Mouse (Mus musculus): ENCODE data around the gene Rarres2.
A peak's percentile ranks its signal among the peaks of the same experiment; 100 is the strongest.

Gene Rarres2

DNA sequence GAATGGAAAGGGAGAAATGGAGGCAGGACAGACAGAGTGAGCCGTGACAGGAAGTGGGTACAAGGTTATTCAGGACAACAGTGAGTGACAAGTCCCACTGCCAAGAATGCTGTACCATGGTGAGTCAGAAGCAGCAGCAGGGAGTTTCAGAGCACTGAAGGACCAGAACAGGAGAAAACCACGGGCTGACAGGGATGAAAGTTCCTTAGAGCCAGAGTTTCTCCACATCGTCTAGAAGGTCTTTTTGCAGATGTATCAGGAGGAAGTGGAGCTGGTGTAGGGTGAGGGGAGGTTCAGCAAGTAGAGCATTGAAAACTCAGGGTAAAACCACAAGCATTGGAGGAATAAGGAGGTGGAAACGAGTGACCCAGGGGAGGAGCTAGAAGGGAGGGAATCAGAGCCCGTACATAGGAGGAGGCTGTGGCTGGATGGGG lies 6.6 kb upstream of the Rarres2 start:
- DNase-seq (ENCODE audit: low spot score): no peak

DNA sequence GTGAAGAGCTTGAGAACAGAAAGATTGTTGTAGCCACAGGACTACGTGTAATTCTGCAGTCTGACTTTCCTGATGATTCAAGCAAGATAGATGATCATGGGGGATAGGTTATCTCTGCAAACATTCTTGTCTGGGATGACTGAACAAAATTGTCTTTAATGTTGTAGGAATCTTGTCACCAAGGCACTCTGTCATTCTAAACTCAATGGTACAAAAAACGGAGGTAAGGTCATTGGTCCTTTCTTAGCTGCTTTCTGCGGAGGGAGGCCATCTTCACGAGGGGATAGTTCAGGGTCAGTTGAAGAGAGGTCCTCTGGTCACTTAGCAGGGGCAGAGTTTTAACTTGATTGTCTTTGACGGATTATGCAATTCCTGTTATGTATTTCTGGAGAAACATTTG lies 6.1 kb upstream of the Rarres2 start:
- no peak for DNase-seq (ENCODE audit: low spot score)

DNA sequence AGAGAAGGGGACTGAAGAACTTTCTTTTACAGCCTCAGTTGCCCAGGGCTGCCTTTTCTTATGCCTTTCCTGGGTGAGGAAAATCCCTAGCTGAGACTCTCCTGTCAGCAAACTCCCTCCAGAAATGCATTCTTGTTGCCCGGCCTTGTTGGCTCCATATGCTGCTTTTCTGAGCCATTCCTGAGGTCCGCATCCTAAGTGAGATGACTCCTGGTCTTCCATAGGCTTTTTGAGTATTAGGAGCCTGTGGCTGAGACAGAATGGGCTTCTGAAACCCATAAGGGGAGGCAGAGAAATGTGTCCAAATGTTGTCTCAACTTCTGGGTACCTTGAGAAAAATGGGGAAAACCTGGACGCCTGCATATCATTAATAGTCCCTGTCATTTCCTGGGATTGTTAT lies 1.4 kb upstream of the Rarres2 start:
- DNase-seq (ENCODE audit: low spot score): no peak

DNA sequence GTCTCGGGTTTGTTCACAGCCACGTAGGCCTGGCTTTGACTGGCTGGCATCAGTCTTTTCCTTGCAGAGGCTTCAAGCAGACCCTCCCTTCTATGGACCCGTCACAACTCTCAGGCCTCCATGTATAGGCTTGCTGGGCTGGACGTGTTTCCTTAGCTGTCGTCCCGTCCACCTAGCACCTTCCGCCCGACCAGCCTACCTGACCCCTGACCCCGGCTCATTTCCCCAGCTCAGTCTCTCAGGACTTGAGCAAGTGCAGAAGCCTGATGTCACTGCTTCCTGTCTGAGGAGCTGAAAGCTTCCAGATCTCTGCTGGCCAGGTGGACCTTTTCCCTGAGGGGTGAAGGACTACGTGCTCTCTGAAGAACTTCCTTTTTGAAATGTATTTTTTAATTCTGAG lies 691 bp upstream of the Rarres2 start:
- DNase-seq (ENCODE audit: low spot score): no peak

DNA sequence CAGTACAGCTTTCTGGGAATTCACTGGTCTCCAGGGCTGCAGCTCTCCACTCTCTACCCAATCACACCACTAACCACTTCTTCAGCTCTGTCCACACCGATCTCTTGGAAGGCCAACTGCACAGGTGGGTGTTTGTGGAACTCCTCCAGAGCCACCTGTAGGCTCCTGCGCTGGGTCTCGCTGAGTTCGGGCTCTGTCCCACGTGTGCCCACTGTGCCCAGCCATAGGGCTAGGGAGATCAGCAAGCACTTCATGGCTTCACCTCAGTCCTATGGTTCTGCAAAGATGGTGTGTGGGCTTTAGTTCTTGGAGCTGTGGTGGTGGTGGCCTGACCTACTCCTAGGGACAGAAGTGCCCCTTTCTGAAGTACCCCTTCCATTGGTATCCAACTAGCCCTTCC lies 575 bp downstream of the Rarres2 start:
- no peak for DNase-seq (ENCODE audit: low spot score)

DNA sequence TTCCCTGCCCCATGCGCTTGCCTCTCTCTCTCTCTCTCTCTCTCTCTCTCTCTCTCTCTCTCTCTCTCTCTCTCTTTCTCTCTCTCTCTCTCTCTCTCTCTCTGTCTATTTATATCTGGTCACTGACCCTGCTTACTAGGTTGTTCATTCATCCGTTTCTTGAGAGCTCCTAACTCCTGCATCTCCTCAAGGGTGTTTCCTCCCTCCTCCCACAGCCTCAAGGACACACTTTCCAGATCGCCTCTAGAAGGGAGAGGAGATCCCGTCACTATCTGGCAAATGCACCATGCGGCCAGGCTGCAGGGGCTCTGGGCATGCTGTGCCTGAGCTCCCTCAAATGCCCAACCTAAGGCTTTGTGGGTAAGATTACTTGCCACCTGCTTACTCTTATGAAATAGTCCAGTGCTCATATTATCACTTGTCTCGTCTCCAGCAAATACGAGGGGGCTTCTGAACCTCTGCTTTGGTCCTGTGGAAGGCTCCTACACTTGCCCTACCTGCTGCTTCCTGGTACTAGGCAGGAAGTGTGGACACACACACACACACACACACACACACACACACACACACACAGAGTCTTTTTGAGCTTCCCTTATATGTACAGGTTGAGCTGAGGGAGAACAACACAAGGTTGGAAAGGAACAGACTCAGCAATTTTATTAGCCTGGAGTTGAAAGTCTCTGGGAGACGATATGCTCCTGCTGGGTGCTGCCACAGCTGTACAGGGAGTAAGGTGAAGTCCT lies 3.4 kb downstream of the Rarres2 start:
- DNase-seq (ENCODE audit: low spot score): no peak

DNA sequence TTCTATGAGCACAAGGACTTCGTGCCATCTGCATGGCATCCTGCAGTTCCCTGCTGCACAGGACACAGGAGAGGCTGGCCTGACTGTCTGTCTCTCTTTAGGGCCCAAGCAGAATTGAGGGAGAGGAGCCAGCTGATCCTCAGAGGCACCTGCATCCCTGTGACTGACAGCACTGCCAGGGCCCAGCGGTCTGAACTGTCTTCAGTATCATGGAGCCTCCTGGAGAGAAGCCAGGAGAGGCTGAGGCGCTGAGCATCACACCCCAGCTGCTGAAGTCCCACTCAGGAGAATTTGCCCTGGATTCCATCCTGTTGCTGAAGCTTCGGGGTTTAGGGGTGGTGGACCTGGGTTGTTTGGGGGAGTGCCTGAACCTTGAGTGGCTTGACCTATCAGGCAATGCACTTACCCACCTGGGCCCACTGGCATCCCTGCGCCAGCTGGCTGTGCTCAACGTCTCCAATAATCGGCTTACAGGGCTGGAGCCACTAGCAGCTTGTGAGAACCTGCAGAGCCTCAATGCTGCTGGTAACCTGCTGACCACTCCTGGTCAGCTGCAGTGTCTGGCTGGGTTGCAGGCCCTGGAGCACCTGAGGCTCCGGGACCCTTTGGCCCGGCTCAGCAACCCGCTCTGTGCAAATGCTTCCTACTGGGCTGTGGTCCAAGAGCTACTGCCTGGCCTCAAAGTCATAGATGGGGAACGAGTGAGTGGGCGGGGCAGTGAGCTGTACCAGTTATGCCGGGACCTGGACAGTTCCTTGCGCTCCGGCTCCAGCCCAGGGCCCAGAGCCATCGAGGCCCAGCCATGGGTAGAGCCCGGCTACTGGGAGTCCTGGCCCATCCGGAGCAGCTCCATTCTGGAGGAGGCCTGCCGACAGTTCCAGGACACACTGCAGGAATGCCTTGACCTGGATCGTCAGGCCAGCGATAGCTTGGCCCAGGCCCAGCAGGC lies 4.3 kb downstream of the Rarres2 start:
- DNase-seq (ENCODE audit: low spot score): no peak

DNA sequence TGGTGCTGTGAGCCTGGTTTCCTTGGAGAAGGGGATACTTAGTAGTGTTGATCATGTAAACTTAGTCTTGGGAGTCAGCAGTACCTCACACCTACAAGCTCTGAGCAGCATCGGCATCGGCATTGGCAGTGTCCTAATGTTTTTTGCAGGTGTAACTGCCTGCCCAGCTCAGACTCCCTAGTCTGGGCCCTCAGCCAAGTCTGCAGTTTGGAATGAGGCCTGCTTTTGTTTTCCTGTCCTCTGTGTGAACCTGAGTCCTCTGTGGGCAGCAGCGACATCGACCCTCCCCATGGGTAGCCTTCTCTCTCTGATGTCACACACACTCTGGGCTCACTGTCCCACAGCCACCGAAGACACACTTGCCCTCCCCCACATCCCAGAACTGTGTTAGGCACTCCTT lies 6.3 kb downstream of the Rarres2 start:
- DNase-seq (ENCODE audit: low spot score): no peak

DNA sequence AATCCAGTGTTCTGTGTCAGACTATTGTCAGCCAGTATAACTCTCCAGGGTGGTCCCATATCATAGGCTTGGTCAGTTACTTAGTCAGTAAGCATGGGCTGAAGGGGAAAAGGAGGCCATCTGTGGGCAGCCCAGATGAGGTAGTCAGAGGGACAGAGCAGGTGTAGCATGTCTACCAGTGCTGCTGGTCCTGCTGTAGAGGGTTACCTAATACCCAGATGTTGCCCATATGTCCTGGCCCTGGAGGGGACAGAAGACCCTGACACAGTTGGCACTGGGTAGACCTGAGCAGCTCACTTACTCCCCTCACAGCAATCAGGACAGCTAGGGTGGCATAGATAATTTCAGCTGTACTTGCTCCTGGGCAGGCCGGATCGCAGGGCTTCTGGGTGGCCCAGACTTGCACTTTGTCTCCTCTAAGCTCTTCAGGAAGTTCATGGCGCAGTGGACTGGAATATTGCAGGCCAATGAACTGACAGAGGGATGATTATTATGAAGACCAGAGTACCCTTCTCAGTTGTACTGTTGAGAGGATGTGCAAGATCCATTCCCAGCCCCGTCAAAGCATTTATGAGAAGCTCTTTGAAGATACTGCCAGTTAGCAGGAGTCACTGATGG lies 6.8 kb downstream of the Rarres2 start:
- DNase-seq (ENCODE audit: low spot score): no peak

DNA sequence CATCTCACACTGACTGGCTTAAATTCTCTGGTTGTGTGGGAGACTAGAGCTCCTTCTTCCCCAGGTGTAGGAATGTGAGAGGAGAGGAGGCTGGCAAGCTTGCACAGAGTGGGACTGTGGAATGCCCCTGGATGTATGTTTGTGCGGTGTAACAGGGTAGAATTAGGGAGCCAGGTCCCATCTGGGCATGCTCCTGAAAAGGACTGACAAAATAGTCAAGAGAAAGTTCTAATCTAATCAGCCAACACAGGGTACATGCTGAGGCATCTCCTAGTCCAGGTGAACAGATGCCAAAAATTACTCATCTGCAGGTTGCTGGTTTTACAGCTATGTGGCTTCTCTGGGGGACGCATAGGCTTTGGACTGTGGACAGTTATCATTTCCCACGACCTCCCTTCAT lies 16.6 kb downstream of the Rarres2 start:
- no peak for DNase-seq (ENCODE audit: low spot score)

DNA sequence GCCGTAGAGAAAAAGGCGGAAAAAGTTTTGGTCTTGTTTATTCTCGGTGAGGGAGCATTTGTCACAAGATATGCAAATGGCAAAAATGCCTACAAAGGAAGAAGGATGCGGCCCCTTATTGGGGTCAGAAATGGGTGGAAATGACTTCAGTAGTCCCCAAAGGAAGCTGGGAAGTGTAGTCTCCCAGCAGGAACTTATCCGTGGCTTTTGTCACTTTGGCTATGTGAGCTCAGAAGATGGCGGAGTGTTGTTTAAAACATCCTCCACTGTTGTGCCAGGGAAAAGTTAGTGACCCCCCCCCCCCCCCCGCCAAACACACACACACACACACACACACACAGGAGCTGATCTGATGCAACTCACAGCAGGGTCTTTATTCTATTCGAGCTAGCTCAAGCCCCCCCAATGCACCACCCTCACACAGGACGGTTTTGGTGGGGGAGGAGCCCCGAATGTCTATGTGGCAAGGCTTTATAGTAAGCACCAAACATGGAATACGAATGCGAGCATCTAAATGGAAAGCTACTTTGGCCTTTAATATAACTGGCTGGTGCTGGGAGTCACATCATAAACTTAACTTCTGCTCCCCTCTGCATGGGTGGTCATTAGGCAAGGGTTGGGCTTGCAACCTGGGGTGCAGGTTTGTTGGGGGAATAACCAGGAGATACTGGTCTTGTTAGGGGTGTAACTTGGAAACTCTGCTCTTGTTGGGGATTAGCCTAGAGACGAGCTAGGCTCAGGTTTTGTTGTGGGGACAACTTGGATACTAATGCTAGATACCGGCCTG lies 17.3 kb downstream of the Rarres2 start:
- no peak for DNase-seq (ENCODE audit: low spot score)

DNA sequence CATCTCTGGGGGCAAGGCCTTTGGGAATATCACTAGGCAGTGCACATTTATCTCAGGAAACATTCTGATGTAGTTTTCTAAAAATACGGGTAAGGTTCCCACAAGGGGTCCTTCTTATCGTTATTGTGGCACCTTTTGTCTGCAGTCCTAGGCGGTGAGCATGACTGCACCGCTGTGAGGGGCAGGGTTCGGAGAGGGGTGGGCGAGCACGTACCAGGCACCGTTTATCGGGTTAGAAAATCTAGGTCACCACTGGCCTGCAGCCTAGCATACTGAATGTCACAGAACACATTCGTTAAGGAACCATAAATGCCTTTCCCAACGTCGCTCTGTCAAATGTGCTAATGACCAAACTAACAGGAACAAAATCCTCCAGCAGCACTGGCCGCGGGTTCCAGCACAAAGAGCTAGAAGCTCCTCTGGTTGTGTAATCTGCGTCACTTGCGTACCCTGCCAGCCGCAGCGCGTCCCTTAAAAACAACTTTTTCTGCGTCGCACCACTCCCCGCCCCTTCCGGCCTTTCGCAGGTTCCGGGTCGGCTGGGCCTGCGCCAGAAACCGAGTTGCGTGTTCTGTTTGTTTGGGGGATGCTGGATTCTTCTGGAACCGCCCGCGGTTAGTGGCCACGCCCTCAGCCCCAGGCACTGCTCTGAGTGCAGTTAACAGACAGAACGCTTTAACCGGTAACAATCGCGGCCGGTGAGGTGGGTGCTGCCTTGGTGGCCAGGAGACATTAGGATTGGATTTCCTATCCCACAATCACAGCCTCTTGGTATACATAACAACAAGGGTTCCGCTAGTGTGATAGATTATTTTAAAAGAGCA lies 18.1 kb downstream of the Rarres2 start, which contains the start of gene Lrrc61:
Lrrc61 (plus strand) TSS at position 517 of the 824 bp plus-strand sequence.
- DNase-seq (ENCODE audit: low spot score): peak; percentile 58

DNA sequence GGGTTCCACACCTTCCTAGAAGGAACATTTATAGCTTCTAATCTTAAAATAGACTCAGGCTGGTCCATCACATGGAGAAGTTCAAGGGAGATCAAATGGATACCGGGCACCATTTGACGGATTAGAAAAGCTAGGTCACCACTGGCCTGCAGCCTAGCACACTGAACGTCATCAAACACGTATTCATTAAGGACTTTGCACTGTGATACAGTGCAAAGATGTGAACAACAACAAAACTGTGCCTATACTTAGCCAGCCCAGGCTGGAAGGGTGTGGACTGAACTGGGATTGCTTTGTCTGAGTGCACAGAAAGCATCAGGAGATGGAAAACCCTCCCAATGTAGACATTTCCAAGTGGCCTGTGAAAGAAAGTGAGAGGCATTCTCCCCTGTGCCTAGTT lies 18.8 kb downstream of the Rarres2 start:
- no peak for DNase-seq (ENCODE audit: low spot score)

DNA sequence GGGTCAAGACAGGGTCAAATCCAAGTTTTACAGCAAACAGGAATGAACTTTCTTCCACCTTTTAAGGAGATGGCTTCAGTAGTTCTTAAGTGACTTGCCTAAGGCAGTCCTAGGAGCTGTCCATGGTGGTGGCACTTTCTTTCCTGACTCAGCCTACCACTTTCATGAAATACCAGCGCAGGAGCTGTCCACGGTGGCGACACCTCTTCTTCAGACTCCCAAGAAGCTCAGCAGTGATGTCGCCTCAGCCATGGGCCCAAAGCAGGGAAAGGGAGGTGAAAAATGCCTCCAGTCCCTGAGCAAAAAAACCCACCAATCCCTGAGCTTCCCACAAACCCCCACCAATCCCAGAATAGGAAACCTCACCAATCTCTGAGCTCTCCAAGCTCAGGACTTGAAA lies 19.7 kb downstream of the Rarres2 start:
- DNase-seq (ENCODE audit: low spot score): peak; percentile 56

DNA sequence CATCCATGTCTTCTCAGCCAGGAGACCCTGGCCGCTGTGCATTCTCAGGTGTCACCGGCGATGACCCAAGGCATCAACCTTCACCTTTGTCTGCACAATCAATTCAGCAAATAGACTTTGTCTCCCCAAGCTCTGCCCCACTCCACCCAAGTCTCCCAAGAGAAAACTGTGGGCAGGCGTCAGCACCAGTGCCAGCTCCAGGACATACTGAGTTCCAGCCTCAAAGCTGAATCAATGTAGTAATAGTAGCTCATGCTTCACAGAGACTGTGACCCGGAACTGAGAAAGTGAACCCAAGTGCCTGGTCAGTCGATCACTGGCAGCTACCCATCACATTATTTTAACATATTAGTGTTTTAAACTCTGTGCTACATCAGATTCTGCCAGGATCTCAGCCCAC lies 24.3 kb downstream of the Rarres2 start:
- DNase-seq (ENCODE audit: low spot score): no peak

DNA sequence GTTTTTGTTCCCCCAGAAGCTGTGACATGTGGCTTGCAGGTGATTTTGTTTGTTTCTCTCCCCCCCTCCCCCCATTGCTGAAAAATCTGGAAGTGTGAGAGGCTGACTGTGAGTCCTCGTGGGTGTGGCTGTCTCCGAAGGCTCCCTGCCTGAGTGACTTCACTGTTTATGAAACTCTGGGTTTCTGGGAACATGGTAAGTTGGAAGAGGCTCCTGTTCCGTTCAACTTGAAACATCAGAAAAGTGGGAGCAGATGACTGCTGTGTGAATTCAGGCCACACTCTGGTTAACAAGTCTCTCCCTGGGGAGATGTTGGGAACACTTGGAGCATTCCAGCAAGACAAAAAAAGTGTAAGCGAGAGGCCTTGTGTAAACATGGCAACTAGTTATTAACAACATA lies 25.7 kb downstream of the Rarres2 start:
- DNase-seq (ENCODE audit: low spot score): no peak

DNA sequence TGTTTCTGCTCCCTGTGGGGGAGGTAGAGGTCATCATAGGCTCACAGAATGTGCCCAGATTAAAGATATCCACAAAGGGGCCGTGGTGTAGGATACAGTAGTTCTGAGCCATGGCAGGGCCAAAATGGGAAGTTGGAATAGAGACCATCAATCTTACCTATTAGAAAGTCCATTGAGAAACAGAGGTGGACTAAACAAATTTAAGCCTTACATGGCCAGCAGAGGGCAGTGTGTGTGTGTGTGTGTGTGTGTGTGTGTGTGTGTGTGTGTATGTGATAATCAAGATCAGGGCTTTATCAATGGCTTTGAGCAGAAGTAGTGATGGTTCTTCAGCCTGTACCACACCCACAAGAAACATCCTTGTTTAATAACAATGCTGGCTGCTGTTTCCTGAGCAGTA lies 26.3 kb downstream of the Rarres2 start:
- DNase-seq (ENCODE audit: low spot score): no peak

DNA sequence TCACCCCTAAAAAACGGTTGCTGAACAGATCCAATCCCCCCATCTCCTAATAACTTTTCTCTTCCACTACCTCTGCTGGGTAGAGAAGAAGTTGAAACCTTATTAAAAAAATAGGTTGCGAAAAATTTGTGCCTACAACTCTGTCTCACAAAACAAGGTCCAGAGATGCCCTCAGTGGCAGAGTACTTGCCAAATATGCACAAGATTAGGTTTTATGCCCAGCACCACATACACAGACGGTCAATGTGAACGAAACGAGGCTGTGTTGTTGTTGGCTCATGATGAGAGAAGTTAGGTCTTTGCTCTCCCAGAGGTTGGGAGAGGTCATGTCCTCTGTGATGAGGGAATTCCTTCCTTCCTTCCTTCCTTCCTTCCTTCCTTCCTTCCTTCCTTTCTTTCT lies 27.3 kb downstream of the Rarres2 start:
- DNase-seq (ENCODE audit: low spot score): no peak

DNA sequence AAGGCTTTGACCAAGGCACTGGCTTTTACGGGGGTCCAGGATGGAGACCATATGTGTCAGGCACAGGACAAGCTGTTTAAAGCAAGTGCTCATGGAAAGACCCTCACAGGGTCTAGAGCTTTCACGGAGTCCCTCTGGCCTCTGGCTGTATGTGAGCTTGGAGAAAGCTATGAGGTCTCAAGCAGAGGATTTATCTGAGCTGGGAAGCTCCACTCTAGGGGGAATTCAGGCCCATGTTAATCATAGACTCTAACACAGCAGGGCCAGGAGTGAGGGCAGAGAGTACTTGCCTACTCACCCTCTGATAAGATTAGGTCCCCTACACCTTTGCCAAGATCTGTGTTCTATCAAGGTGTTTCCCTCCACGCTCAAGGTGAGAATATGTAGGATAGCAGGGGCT lies 30.0 kb downstream of the Rarres2 start:
- DNase-seq (ENCODE audit: low spot score): no peak

DNA sequence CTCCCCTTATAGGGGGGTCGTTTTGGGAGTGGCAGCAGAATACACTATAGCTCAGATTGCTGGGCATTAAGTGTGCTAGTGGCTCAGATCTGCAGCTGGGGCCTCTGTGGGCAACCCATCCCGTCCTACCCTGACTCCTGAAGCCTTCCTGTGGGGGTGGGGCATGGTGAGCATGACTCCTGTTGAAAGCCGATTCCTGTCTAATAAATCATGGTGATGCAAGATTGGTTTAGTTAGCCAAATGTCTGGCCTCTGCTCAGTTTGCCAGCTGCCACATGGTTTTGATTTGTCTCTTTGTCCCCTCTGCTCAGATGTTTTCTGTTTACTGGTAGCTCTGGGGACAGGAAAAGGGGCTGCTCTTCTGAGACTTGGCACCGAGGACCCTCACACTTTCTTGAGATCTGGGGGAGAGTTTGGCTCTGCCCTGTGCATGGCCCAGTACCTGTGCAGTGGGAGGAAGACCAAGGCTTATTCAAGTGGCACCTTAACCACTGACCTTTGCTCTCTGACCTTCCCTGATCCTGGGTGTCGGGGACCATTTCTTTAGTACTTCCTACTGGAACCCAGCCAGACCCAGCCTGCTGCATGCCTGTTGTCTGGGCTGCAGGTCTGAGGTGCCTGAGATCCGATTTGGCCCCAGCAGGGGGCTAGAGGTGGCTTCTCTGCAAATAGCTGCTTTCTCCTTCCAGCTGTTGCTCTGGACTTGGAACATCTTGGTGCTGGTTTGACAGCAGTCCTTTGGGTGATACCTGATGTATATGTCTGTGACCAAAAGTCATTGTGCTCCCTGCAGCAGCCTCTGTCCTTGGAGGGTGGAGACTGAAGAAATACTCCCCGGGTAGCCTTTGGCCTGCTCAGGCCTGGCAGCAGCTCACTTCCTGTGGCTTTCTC lies 30.8 kb downstream of the Rarres2 start:
- no peak for DNase-seq (ENCODE audit: low spot score)
